Mouse (Mus musculus): ENCODE data around the gene Prodh2. TPM values are rescaled to one million over a fixed set of nuclear protein-coding genes. Genes with fewer than 3 reads are reported as not detected.
"Not testable (repeated sequence)": the region's sequence is repeated elsewhere in the genome, so short reads cannot be mapped to it uniquely, and the experiment has no call there.

The Prodh2 gene
- total RNA-seq (2021), result under 1 TPM in 1 of 2 experiments, not detected in 1; 0.66 TPM

- DNase-seq, result no peak
- intact Hi-C loops (cut with DNase I), result loop anchor here (10.0 kb wide), 1 partner anchor 159 kb away; no protein-coding TSS in a partner anchor
Measured at GRCm38 (mm10) chr7:30493401-30493931, at the start of gene Prodh2. Gene Prodh2 (plus strand): TSS chr7:30493622.

- no peak for DNase-seq
- intact Hi-C loops (cut with DNase I), result loop anchor here (5.0 kb wide), 1 partner anchor 34 kb away; no protein-coding TSS in a partner anchor
Measured at GRCm38 (mm10) chr7:30443696-30444095, 49.7 kb upstream of the Prodh2 start.

DNA sequence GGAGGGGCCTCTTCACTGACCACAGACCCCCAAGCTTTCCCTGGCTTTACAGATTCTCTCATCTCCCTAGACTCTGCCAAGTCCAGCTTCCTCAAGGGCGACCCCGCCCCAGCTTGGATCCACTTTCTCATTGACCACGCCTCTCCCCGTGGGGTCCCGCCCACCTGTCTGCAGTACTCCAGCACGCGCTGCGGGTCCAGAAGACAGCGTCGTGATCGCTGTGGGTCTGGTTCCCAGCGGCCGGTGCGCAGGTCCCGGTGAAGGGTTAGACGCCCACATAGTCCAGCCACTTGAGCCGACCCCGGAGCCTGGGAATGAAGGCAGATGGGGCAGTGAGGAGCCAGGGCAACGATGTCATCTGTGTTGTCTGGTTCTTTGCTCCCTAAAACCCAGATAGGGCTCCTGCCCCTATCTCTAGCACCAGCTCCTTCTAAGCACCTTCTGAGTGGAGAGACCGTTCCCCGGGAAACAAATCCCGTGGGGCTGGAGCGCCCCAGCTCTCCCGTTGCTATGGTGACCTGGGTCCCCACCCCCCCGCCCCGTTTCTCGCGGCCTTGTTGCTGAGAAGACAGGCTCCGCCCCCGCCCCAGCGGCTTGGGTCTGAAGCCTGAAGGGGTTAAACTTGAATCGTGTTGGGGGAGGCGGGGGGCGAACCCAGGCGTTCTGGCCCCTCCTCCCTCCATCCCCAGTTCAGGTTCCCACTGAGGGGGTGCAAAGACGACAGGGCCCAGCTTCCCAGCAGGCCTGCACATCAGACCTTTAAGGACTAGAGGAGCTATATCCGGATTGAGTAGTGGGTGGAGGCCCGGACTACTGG, 49.1 kb upstream of the Prodh2 start:
- intact Hi-C loops (cut with DNase I), result loop anchor here (5.0 kb wide), 1 partner anchor 33 kb away; no protein-coding TSS in a partner anchor
- DNase-seq, result peak; percentile 78

DNA sequence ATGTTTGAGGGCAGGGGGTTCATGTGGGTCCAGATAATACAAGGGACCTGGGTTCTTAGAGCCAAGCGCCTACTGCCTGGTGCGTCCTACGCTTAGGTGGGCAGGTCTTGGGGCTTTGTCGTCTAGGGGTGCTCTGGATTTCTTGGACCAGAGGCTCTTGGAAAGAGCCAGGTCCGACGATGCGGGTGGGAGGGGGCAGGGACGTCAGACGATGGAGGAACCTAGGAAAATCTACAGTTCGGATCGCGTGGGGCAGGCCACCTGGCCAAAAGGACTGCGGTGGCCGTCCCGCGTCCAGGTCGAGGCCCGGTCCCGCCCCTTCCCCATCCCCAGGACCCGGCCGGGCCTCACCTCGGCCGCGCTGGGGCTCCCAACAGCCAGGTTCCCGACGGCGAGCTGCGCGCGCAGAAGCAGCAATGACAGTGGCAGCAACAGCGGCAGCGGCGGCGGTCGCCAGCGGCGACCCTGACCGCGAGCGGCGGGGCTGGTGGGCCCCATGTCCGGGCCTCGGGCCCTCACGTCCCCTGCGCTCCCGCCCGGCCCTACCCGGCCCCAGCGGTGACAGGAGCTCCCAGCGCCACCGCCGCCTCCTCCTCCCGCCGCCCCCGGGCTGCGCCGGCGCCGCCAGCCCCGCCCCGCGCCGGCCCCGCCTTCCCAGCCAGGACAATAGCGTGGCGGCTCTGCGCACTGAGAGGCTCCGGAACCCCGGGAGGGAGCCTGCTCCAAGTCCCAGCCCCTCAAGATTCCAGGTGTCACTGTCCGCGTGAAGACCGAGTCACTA, 48.3 kb upstream of the Prodh2 start, which contains the start of gene Aplp1:
Gene Aplp1, minus strand, starts transcription at position 565 of the 781 bp plus-strand sequence.
- intact Hi-C loops (cut with DNase I), result loop anchor here (5.0 kb wide), 1 partner anchor 32 kb away; no protein-coding TSS in a partner anchor
- peak; percentile 74 for DNase-seq

- intact Hi-C loops (cut with DNase I), result no loop called here
- no peak for DNase-seq
Measured at GRCm38 (mm10) chr7:30450241-30450640, 43.2 kb upstream of the Prodh2 start.

DNA sequence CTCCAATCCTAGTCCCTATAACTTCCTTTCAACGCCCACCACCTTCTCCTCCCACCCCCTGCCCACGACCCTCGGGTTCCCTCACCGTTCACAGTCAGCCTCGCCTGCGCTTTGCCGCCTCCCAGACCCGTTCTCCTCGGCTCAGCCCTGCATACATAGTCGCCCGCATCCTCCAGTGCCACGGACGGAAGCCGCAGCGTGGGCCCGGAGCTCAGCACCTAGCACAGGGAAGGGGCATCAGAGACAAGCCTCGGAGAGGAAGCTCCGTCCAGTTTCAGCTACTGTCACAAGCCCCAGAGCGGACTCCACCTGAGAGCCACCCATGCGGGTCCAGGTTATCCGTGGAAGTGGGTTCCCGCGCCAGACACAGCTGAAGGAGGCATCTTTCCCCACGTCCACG, 40.1 kb upstream of the Prodh2 start:
- intact Hi-C loops (cut with DNase I), result no loop called here
- no peak for DNase-seq

- no peak for DNase-seq
Measured at GRCm38 (mm10) chr7:30453766-30454165, 39.7 kb upstream of the Prodh2 start.

GRCm38 (mm10) chr7:30454259-30454658, 39.2 kb upstream of the Prodh2 start:
- intact Hi-C loops (cut with DNase I), result no loop called here
- DNase-seq, result no peak

More at GRCm38 (mm10) chr7:30453766-30454165, 39.7 kb upstream of the Prodh2 start:
- intact Hi-C loops (cut with DNase I), result no loop called here

- intact Hi-C loops (cut with DNase I), result no loop called here
- no peak for DNase-seq
Measured at GRCm38 (mm10) chr7:30456487-30456886, 36.9 kb upstream of the Prodh2 start.

- DNase-seq, result no peak
Measured at GRCm38 (mm10) chr7:30456911-30457628, 36.4 kb upstream of the Prodh2 start.

DNA sequence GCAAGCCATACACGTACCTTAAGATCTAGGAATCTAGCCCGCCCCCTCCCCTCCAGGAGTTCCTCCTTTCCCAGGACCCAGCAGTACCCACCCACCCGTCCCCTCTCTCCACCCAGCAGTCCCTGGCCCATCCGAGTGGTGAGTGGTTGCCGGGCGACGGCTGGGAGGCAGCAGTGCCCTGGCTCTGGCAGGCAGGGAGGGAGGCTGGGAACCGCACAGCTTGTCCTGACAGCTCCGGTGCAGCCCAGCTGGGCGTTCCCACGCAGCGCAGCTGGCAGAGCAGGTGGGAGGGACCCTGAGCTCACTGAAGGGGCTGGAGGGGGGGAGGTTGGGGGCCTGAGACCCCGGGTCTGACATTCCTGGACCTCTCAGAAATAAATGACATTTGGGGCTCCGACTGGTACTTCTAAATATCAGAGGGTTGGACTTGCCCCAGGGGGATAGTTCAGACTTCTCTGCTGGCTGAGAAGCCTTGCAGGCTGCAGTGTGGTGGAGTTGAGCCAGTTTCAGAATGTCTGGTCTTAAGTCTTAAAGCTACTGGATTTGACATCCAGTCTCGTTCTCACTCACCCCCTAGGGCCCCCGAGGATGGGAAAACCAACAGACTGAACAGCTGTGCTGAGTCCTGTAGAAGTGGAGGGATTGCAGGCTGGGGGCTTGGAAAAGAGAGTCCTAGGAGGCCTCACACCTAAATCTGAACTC, 35.6 kb upstream of the Prodh2 start, which contains the start of the genes Kirrel2 and Nphs1:
Gene Kirrel2, minus strand, starts transcription at position 62 of the 702 bp plus-strand sequence.
Gene Nphs1, plus strand, starts transcription at position 687 of the 702 bp plus-strand sequence.
- DNase-seq, result peak; percentile 85
- intact Hi-C loops (cut with DNase I), result no loop called here

More at GRCm38 (mm10) chr7:30456911-30457628, 36.4 kb upstream of the Prodh2 start:
- intact Hi-C loops (cut with DNase I), result no loop called here

- no peak for DNase-seq
- intact Hi-C loops (cut with DNase I), result no loop called here
Measured at GRCm38 (mm10) chr7:30459484-30459883, 33.9 kb upstream of the Prodh2 start.

DNA sequence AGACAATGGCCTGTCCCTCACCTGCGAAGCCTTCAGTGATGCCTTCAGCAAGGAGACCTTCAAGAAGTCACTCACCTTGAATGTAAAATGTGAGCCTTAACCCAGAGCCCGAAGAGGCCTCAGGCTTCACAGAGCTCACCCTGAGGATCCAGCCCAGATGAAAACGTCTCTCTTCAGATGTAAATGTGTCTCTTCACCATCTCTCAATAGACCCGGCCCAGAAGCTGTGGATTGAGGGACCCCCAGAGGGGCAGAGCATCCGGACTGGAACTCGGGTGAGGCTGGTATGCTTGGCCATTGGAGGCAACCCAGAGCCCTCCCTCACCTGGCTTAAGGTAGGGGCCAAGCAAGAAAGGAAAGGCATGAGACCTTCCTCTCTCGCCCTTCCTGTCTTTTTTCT, 29.9 kb upstream of the Prodh2 start:
- intact Hi-C loops (cut with DNase I), result no loop called here
- DNase-seq, result no peak

- intact Hi-C loops (cut with DNase I), result no loop called here
- no peak for DNase-seq
Measured at GRCm38 (mm10) chr7:30463996-30464395, 29.4 kb upstream of the Prodh2 start.

GRCm38 (mm10) chr7:30464816-30465300, 28.6 kb upstream of the Prodh2 start:
- intact Hi-C loops (cut with DNase I), result no loop called here

GRCm38 (mm10) chr7:30472411-30472810, 21.0 kb upstream of the Prodh2 start:
- intact Hi-C loops (cut with DNase I), result no loop called here
- DNase-seq, result peak; percentile 76

More at GRCm38 (mm10) chr7:30464816-30465300, 28.6 kb upstream of the Prodh2 start:
- no peak for DNase-seq

DNA sequence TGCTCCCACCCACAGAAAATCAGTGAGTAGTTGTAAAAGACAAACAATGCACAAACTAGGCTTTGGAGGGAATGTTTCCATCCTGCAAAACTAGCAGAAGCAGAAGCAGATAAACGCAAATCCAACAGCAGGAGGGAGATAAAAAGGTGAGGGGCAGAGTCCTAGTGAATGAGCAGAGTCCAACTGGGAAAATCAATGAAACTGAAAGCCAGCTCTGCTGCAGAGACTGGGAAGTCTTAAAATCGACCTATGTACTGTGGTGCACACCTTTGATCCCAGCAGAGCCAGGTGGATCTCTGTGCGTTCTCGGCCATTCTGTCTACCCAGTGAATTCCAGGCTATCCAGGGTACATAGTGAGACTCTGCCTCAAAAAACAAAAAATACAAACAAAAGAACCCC, 18.4 kb upstream of the Prodh2 start:
- DNase-seq, result no peak
- intact Hi-C loops (cut with DNase I), result loop anchor here (5.0 kb wide), 1 partner anchor 33 kb away; no protein-coding TSS in a partner anchor

DNA sequence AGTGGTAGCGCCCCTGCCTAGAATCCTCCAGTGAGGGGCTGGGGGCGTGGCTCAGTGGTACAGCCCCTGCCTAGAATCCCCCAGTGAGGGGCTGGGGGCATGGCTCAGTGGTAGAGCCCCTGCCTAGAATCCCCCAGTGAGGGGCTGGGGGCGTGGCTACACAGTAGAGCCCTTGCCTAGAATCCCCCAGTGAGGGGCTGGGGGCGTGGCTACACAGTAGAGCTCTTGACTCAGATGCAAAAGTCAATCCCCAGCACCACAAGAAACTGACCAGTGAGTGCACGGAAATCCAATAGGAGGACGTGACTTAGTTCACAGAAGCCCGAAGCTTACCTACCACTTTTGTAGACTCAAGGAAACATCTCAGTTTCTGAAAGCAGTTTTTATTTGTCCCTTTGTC, 17.3 kb upstream of the Prodh2 start:
- intact Hi-C loops (cut with DNase I), result loop anchor here (5.0 kb wide), 1 partner anchor 34 kb away; no protein-coding TSS in a partner anchor

More for the DNA sequence above, 17.3 kb upstream of the Prodh2 start:
- DNase-seq, result not testable (repeated sequence)
